Mouse (Mus musculus) 3T3-L1 (cell line): ENCODE results near the gene Rmdn2.

Experiments used
- DNase-seq: peaks from one replicate; pipeline ENCODE4 v3.0.0-alpha.2; 2015; ENCODE audit warnings: low read depth, low spot score

The Rmdn2 gene

DNA sequence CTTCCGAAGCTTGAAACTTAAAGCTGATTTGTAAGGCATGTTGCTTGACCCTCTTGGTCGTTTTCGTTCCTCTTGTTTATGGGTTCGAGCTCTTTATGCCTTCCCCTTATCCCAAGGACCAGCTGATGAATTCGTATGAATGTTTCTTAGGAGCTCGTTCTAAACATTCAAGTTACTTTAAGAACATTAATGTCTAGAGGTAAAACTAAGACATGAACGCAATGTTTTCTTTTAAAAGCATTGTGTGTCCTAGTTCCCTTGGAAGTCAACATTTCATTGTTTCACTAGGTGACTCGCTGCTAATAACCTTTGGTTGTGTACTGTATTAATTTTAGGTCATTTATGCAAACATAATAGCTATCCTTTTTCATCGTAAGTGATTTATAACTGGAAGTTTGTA lies 4.2 kb downstream of the Rmdn2 start:
- DNase-seq, result no peak

DNA sequence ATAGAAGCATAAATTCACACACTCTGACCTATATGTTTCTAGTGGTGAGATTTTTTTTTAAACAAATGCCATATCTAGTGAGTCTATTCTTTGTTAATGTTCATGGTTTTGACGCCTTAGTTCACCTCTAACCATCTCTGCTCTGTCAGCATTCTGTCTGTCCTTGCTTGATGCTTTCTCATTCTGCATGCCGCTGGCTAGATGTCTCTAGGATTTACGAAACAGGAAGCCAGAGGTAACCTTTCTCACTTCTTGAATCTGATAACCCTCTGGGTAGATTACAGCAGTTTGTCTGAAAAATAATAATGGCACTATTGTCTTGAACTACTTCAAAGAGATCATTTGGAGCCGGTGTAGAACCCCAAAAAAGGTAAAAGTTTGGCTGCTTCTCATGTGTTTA lies 5.0 kb downstream of the Rmdn2 start:
- DNase-seq, result no peak

DNA sequence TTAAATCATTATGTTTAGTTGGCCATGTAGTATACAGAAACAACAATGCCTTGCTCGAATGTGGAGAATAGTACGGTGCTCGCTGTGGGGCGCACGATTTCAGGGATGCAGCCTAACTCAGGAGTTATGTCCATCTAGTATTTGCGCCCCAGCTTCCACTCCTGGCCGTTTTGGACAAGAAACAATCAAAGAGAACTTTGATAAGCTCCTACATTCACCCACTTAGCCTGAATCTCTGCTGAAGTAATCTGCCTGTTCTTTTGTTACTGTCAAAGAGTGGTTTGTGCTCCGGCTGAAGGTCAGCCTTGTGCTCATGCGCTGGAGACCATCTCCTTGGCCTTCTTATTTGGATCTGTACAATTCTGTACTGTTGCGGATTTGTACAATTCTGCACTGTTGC lies 6.8 kb downstream of the Rmdn2 start:
- no peak for DNase-seq

DNA sequence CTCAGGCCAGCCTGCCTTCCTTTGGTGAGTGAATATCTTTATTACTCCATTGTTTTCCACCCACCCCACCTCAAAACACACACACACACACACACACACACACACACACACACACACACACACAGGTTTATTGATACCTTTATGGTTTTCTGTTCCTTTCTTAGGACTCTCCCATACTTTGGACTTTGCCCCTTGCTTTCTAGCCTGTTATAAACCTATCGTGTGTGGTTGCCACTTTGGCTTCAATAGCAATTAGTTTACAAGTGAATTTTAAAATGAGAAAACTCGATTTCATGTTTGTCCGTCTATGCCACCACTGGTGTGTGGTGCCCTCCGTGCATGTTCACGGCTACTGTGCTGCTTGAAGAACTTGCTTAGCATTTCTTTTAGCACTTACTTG lies 7.3 kb downstream of the Rmdn2 start:
- no peak for DNase-seq

DNA sequence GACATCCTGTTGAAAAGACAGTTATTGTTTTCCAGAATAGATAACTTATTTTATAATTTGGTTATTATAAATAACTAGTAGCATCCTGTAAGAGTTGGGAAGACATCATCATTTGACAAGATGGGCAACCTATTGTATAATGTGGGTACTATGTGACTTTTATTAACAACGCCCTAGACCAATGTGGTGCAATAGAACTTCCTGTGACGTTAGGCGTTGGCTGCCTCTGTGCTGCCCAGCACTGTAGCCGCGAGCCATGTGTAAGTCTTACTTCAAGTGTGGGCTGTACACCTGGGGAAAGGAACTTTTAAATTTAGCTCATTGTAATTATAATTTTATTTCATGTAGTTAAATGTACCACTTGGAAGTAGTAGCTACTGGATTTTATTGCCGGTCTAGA lies 10.4 kb downstream of the Rmdn2 start:
- DNase-seq, result no peak

DNA sequence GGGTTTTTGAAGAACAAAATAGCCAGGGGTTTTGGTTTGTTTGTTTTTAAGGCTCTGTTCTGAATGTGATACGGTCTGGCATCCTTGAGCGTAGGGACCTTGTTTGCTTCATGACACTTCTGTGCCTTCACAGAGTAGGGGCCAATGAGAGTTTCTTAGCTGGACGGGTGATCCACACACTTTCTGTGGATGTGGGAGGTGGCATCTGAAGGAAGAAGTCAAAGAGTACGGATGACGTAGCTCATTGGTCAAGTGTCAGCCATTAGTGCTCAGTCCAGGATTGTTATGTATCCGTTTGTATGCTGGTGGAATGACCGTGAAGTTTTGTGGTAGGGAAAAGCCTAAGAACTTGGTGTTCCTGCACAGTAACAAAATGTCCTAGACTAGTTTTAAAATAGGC lies 10.9 kb downstream of the Rmdn2 start:
- DNase-seq, result no peak

DNA sequence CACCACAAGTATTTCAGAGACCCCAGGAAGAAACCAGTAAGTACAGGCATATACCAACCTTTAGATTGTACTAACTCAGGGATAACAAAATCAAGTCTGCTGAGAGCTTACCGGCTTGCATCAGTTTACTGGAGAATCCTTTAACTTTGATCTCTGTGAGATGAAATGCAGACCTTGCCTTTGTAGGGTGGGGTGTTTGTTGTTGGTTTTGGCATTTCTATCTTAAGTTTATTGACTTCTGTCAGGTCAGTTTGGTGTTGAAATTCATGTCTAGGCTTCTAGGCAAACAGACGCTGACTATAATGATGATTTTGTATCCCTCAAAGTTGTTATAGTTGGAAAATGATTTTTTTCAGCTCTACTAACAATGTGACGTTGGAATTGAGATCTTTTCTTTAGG lies 12.2 kb downstream of the Rmdn2 start:
- no peak for DNase-seq

DNA sequence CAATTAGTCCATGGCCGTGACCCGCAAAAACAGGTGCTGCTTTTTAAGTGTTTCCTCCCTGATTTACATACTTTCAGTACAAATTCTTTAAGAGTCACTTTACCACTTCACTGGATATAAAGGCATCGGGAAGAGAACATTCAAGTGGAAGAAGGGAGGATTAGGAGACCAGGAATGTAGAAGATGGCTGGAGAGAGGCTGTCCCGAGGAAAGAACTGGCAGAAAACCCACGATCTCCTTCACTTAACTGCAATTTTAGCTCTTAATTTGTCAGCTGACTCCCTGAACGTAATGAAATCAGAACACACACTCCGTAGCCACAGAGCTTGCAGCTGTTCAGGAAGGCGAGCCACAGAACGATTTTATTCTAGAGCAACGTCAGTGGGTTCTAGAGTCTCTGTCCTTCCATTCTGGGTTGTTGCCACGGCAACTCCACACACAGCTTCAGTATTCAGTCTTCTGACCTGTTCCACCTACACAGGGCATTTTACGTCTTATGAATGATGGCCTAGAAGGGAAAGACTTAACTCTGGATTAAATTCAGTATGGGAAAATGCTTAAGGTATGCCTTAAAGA lies 14.7 kb downstream of the Rmdn2 start:
- no peak for DNase-seq

DNA sequence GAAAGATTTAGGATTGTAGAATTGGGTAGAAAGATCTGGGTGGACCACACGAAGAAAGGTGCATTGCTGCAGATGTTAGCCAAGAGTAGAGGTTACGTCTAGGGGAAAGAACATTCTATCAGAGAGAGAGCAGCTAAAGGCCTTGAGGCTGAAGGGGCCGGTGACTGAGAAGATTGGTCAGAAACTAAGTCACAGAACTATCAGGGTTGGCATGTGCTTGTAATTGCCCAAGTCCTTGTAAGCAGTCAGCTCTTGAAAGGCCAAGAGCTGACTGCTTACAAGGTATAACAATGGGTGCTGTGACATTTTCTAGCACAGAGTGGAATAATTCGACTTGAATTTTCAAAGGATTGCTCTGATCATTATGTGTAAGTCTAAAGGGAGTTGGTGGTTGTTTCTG lies 38.2 kb downstream of the Rmdn2 start:
- no peak for DNase-seq

DNA sequence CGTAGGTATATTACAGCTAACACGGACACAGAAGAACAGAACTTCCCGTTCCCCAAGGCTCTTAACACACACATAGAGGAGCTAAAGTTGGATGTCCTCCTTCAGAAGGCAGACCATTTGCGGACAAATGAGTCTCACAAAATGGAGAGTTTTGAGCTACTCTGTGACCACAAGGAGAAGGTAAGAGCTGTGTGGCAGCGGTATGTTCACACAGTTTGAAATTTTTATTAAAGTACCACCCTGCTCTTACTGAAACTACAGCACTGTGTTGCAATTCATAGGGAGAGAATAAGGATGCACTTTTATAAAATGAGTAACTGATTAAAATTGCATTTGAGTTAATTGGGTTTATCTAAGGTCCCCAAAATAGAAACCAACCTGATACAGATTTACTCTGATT lies 38.6 kb downstream of the Rmdn2 start:
- no peak for DNase-seq

DNA sequence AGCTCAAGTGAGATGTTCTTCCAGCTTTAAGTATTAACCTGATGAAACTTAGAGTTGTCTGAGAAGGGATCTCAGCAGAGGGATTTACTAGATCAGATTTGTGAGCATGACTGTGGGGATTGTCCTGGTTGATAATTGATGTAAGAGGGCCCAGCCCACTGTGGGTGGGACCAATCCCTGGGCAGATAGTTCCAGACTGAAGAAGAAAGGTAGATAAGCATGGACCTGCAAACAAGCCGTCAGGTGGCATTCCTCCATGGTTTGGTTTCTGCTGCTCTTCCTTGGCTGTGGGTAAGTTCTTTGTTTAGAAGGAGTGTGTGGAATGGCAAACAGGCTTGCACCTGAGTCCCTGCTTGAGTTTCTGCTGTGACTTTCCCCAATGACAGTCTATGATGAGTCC lies 41.5 kb downstream of the Rmdn2 start:
- DNase-seq, result no peak

DNA sequence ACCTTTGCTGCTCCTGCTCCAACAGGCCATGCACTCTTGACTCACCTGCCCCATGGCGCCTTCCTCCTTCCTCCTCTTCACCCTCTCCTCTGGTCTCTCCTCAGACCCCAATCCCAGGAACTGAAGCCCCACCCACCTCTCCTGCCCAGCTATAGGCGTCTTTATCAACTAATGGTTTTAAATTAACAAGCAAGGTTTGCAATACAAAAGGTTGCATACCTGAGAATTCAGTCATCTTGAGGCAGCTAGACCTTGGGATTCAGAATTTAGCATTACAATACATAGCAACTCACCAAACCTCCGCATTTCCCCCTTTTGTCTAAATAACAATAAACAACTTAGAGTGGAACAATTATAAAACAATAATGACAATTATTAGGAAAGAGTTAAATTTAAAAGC lies 42.5 kb downstream of the Rmdn2 start:
- no peak for DNase-seq

DNA sequence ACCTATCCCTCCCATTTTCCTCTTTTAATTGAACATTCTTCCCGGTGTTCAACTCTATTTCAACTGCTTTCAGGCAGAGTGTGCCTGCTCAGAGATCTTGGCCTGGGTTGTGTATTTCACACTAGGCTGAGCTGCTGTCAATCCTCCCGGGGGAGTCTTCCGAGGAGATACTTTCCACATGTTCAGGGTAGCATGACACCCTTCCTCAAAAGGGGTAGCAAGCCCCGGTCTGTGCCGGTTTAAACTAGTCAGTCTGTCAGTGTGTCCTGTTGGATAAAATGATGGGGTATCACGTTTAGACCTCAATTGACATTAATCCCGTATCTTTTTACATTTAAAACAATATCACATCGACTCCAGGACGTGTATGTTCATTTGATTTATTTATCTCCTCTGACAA lies 46.1 kb downstream of the Rmdn2 start:
- DNase-seq, result no peak

DNA sequence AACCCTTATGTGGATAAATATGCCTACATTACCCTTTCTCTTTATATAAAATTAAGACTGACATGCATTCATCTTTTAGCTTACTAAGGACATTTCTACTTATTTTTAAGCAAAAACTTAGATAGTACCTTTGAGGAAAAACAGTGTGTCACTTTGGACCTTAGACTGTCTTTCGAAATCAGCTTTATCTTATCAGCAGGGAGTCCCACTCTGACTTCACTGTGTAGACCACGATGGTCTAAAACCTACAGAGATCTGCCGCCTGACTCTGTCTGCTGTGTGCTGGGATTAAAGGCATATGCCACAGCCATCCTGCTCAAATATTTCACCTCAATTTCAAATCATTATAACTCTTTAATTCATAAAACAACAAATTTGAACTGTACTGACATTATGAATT lies 46.8 kb downstream of the Rmdn2 start:
- DNase-seq, result no peak

DNA sequence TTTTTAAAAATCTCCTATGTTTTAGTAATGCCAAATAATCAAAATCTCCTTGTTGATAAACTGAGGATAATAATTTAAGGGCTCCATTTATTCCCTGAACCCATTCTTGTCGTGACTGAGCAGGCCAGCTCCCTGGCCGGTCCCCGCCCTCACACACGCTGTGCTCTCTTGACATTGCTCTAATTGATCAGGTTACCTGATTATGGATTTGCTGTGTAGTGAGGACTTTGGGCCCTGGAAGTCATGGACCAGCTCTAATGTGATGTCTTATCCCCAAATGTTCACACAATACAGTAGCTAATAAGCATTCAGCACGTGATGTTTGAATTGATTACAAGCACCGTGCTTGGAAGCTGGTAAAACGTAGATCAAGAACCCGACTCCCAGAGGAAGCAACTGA lies 47.2 kb downstream of the Rmdn2 start:
- no peak for DNase-seq

DNA sequence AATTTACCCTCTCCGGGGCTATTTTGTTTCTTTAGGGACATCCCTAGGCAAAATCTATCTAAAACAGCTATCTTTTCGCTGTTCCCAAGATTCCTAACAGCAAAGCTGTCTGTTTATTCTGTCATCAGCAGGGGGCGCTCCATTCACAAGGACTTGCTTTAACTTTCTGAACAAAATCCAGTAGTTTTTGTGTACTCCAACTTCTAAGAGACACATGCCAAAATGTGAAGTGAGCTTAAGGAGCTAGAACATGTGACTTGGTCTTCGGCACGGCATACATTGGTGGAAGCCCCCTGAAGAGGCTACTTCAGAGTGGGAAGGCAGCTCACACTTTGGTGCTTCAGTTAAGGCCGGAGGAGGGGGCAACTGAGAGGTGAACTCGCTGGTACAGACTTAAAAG lies 49.7 kb downstream of the Rmdn2 start:
- DNase-seq, result peak; percentile 91

DNA sequence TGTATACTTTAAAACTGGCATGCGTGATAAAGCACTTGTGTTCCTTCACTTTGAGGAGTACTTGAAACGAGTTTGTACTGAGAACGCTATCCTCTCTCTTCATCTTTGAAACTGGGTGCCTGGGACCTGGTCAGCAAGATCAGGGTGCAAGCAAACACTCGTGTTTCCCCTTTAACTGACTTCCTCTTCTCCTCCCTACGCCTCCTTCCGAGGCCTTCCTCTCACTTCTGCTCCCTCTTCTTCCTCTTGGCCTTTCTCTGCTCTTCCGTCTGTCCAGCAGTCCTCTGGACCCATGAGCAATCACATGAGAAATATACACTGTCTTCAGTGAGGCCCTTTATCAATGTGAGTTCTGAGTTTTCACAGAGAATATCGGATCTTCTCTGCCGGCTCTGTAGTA lies 50.2 kb downstream of the Rmdn2 start:
- DNase-seq, result no peak

DNA sequence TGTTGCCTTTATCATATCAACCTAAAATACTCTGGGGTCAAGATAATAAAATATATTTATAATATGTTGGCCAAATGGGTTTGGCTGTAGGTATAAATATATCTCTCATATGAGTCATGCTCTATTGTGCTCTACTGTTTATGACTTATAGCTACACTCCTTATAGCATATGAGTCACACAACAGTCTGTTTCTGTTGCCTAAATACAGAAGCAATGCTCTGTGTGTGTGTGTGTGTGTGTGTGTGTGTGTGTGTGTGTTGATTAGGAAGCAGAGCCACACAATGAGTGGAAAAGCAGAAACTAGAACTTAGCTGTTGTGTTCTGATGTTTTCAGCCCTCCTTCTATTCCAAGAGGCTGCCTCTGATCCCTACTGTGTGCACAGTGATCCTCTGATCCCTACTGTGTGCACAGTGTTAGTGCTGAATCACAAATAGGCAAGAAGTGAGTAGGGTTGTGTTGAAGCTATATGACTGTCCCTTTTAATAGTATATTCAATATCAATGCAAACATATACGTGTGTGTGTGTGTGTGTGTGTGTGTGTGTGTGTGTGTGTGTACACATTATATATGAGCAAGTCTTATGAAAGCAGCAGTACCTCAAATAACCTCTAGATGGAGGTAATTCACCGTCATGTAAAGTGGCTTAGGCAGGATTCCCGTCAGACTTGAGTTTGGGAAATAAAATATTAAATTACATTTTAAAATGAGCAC lies 51.9 kb downstream of the Rmdn2 start:
- DNase-seq, result peak; percentile 92

DNA sequence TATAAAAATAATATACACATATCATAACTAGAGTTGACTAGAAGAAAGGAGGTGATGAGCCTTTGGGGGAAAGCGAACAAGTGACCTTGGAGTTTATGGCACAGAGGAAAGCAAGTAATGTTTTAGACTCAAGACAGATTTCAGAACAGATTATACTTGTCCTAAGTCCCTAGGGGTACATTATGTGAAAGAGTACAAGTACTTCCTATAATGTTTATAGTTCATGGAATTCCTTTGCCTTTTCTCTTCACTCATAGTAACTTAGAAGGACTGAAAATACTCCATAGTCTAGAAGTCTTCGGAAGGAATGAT lies 52.4 kb downstream of the Rmdn2 start:
- no peak for DNase-seq

DNA sequence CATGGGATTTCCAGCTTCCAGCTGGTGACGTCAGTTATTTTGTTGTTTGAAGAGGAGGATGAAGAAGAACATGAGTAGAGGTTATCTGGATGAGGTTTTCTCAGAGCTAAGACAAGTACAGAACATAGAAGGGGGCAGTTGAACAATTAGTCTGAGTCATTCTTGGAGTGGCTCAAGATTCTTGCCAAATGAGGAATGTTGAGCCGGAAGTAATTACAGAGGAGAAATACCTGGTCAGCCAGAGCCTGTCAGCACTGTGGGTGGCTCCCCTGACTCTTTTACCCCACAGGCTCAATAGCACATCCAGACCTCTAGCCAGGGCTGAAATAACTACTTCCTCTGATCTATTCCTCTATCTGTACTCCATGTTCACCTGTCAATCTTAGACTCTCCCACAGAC lies 59.2 kb downstream of the Rmdn2 start:
- peak; percentile 21 for DNase-seq

DNA sequence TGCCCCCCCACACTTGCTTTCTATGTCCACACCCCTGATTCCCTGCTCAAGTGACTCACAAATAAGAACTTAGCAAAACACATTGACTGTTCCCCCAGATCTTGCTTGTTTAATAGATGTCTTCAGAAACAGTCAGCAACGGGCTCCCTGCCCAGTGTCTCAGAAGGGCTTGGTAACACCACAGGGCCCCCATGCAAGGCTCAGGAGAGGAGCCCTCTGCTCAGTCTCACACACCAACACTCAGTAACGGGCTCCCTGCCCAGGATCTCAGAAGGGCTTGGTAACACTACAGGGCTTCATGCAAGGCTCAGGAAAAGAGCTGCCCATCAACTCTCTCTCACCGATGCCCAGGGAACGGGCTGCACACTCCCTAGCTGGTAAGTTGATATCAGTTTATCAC lies 83.4 kb downstream of the Rmdn2 start:
- peak; percentile 97 for DNase-seq

DNA sequence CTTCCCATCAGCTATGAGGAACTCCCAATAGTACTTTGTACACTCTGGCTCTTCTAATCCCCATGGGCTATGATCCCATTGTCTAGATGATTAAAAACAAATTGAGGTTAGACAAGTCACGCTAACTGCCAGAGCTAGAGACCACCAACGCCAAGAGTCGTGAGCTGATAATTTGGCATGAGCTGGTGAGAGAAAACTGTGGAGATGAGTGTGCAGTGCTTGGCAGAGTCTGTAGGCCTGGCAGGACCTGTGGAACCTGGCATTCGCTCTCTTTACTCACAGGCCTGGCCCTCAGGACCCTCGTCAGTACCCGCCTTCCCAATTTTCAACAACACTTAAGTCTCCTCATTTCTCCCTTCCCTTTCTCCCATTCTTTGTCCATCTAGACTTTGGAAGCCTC lies 83.9 kb downstream of the Rmdn2 start:
- DNase-seq, result peak; percentile 70

DNA sequence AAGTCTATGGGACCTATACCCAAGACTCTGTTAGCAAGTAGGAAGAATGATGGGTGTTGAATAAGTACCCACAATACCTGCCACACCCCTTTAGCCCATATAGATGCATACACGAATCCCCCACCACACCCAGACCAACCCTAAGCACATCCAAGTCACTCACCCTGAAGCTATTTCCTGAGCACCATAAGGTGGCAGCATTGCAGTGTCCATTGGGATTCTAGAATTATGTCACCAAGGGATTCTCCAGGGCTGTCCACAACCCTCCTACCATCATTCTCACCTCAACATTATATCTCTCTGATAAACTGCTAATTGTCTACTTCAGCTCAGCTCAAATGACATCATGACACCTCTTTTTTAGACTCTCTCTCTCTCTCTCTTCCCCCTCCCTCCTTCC lies 87.5 kb downstream of the Rmdn2 start:
- peak; percentile 81 for DNase-seq

DNA sequence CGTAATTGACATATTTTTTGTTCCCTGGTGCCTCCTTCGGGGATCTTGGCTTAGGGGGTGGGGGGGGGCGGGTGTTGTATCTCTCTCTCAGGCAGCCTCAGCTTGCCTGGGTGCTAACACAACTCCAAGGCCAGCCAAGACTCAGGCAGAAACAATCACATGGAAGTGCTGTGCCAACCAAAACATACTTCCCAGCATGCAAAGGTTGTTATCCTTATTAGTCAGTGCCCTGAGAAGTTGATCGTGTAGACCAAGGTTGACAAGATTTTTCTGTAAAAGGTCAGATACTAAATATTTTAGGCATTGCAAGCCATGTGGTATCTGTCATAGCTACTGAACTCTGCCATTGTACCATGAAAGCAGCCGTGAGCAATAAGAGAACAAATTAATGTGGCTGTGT lies 89.2 kb downstream of the Rmdn2 start:
- peak; percentile 96 for DNase-seq
